Mouse (Mus musculus) lung, postnatal 0 days (tissue): ENCODE measurements at regions not wholly inside any gene's neighbourhood (a gene's known extent, or its start where the extent isn't known, plus 50 kb on each side); places are given as distances from the start of the nearest gene placed in this dataset.

Source experiments
- ATAC-seq: fragments of 200-750 bp; cut with Nextera tagmentation; 2 replicates; pipeline ENCODE4 v1.8.0; 2017; ENCODE audit warnings: moderate library complexity
- DNase-seq: peaks from one replicate; pipeline ENCODE4 v3.0.0-alpha.2; 2016; ENCODE audit warnings: low spot score
- H3K27ac ChIP-seq: fragments of 300-500 bp; sonication (generic); 2 replicates; pipeline ENCODE4 v1.5.1; 2014; ENCODE audit warnings: antibody characterized with exemption, mild to moderate bottlenecking, low read length, mixed read lengths
- H3K27me3 ChIP-seq: fragments of 300-500 bp; sonication (generic); replicated peaks from 2 replicates; pipeline ENCODE4 v1.6.1; 2014; ENCODE audit warnings: low read length, mixed read lengths; ENCODE audit not compliant: insufficient read depth
- H3K36me3 ChIP-seq: fragments of 300-500 bp; sonication (generic); 2 replicates; pipeline ENCODE4 v1.6.1; 2014; ENCODE audit warnings: low read length, mixed read lengths; ENCODE audit not compliant: insufficient read depth
- H3K4me1 ChIP-seq: fragments of 300-500 bp; sonication (generic); 2 replicates; pipeline ENCODE4 v1.6.1; 2014; ENCODE audit warnings: antibody characterized with exemption, low read depth, low read length, mixed read lengths; ENCODE audit not compliant: insufficient read depth
- H3K4me2 ChIP-seq: fragments of 300-500 bp; sonication (generic); replicated peaks from 2 replicates; pipeline ENCODE4 v1.6.1; 2014; ENCODE audit warnings: low read depth, mild to moderate bottlenecking, low read length, moderate library complexity, mixed read lengths
- H3K4me3 ChIP-seq: fragments of 300-500 bp; sonication (generic); 2 replicates; pipeline ENCODE4 v1.5.1; 2014; ENCODE audit warnings: low read depth, low read length
- H3K9ac ChIP-seq: fragments of 300-500 bp; sonication (generic); replicated peaks from 2 replicates; pipeline ENCODE4 v1.6.1; 2014; ENCODE audit warnings: low read depth, mild to moderate bottlenecking
- H3K9me3 ChIP-seq: fragments of 300-500 bp; sonication (generic); 2 replicates; pipeline ENCODE4 v1.6.1; 2016; ENCODE audit warnings: low read length, mixed read lengths
- CTCF ChIP-seq: IDR thresholded peaks from 2 replicates; pipeline ENCODE4 v1.5.1; 2016; ENCODE audit warnings: antibody characterized with exemption, mild to moderate bottlenecking
- EP300 ChIP-seq: IDR thresholded peaks from 2 replicates; pipeline ENCODE4 v1.6.1; 2016; ENCODE audit warnings: antibody characterized with exemption, mild to moderate bottlenecking, control low read depth
- WGBS: fragments of 180-500 bp; shearing (Covaris S2); extraction: QIAGEN DNeasy Blood & Tissue Kit; methylation state at CpG from one replicate; pipeline ENCODE4 v1.1.7; 2014; 5-methylcytosine and 5-hydroxymethylcytosine counted together

DNA sequence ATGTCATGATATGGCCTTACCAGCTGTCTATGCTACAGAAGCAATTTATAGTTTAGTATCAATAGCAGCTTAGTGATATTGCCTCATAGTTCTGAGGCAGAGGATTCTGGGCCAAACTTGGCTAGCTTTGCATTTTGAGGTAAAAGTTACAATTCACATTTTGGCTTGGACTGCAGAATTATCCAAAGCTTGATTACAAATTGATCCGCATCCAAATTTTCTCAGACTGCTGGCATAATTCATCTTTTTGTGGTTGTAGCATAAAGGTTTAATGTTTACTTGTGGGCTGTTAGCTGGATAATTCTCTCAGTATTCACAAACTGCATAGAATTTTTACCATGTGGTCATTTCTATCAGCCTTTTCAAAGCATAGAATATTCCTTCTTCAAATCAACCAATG lies 589.9 kb upstream of the Pdcd1 start:
- TF ChIP-seq EP300 (no peak), CTCF (no peak)
- DNase-seq (no peak), ATAC-seq (no peak)
- Histone ChIP-seq H3K27me3 (no peaks in the 10 kb centered on the region), H3K4me2 (no peak overlapping the region), H3K36me3 (no peaks in the 10 kb centered on the region), H3K4me1 (no peaks in the 10 kb centered on the region), H3K9ac (no peak overlapping the region), H3K27ac (no peak overlapping the region), H3K4me3 (no peak overlapping the region), H3K9me3 (no peaks in the 10 kb centered on the region)
- WGBS: 71% methylated on average over 1 of the region's 1 CpGs

DNA sequence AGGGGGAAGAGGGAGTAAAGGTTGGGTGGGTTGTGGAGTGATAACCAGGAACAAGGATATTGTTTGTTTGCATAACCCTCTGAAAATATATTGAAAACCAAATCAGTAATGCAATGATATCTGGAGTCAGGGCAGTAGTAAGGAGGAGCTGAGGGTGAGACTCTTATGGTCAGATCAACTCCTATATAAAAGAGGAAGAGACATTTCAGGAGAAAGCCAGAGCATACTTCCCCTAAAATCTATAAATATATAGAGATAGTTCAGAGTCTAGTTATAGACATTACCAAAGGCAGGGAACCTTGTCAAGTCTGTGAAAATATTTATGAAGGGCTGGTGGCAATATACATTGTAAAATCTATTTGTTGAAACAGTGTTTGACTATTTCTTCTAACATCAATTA lies 605.9 kb upstream of the Pdcd1 start:
- H3K27me3 ChIP-seq: no peaks in the 10 kb centered on the region
- no peak for TF ChIP-seq EP300
- no peak for TF ChIP-seq CTCF
- H3K4me3 ChIP-seq: no peak overlapping the region
- no peak overlapping the region for H3K4me2 ChIP-seq
- H3K4me1 ChIP-seq: no peaks in the 10 kb centered on the region
- no peak overlapping the region for H3K27ac ChIP-seq
- H3K9me3 ChIP-seq: no peaks in the 10 kb centered on the region
- no peak for DNase-seq
- H3K9ac ChIP-seq: no peak overlapping the region
- no peak for ATAC-seq
- H3K36me3 ChIP-seq: no peaks in the 10 kb centered on the region

DNA sequence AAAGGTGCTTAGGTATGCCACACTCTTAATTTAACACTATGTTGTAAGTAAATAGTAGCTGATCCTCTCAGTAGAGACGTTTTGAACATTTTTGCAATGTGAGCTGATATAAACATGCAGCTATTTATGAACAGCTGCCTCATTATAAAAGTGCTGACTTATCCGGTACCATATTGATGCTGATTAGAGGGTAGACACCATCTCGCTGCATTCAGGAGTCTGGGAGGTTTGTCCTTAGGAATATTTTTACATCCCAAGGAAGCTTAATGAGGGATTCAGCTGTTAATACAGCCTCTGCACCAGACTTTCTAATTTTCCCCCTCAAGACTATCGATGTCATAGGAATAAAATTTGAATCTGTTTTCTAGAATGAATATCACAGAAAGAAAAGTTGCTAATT lies 619.3 kb upstream of the Pdcd1 start:
- Histone ChIP-seq H3K9ac (no peak overlapping the region), H3K4me2 (no peak overlapping the region), H3K36me3 (no peaks in the 10 kb centered on the region), H3K4me3 (no peak overlapping the region), H3K9me3 (no peaks in the 10 kb centered on the region), H3K27ac (no peak overlapping the region), H3K4me1 (no peaks in the 10 kb centered on the region), H3K27me3 (no peaks in the 10 kb centered on the region)
- no peak for ATAC-seq
- DNase-seq: no peak
- 59% methylated on average over 4 of the region's 4 CpGs for WGBS
- TF ChIP-seq EP300 (no peak), CTCF (no peak)

DNA sequence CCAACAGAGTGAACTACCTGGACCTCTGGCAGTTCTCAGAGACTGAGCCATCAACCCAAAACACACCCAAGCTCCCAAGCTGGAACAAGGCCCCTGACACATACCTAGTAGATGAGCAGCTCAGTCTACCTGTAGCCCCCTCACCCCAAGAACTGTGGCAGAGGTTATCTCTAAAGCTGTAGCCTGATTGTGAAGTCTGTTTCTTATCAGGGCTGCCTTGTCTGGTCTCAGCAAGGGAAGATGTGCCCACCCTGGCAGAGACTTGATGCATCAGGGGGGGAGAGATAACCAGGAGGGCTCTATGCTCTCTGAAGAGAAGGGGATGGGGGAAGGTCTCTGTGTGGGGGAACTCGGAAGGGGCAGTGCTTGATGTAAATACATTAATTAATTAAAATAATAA lies 612.9 kb upstream of the Fam174a start:
- no peaks in the 10 kb centered on the region for H3K27me3 ChIP-seq
- no peak overlapping the region for H3K9ac ChIP-seq
- DNase-seq (no peak), ATAC-seq (no peak)
- 55% methylated on average over 1 of the region's 1 CpGs for WGBS
- no peak overlapping the region for H3K27ac ChIP-seq
- TF ChIP-seq EP300 (no peak), CTCF (no peak)
- H3K4me3 ChIP-seq: no peak overlapping the region
- no peaks in the 10 kb centered on the region for H3K36me3 ChIP-seq
- H3K4me1 ChIP-seq: no peaks in the 10 kb centered on the region
- H3K4me2 ChIP-seq: no peak overlapping the region
- H3K9me3 ChIP-seq: no peaks in the 10 kb centered on the region

DNA sequence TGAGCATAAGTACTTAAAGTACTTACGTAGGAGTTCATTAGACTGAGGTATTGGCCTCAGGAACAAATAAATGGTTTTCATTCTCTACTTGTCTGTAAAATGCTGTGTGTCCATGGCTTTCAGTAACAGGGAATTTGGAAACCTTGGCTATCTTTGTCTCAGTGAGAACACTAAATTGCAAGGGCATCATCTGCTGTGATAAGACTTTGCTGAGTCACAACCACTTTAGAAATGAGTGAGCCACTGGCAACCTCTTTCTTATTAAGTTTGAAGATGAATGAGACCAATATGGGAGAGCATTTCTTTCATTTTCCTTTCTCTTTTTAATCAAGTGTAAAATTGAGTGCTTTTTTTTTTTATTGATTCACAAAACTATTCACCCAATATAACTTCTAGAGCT lies 611.7 kb upstream of the Fam174a start:
- no peaks in the 10 kb centered on the region for H3K4me1 ChIP-seq
- H3K27me3 ChIP-seq: no peaks in the 10 kb centered on the region
- TF ChIP-seq CTCF: no peak
- TF ChIP-seq EP300: no peak
- no peak overlapping the region for H3K9ac ChIP-seq
- WGBS: 76% methylated on average over 1 of the region's 1 CpGs
- ATAC-seq: no peak
- DNase-seq: no peak
- H3K4me3 ChIP-seq: no peak overlapping the region
- H3K9me3 ChIP-seq: no peaks in the 10 kb centered on the region
- no peak overlapping the region for H3K4me2 ChIP-seq
- no peak overlapping the region for H3K27ac ChIP-seq
- no peaks in the 10 kb centered on the region for H3K36me3 ChIP-seq

DNA sequence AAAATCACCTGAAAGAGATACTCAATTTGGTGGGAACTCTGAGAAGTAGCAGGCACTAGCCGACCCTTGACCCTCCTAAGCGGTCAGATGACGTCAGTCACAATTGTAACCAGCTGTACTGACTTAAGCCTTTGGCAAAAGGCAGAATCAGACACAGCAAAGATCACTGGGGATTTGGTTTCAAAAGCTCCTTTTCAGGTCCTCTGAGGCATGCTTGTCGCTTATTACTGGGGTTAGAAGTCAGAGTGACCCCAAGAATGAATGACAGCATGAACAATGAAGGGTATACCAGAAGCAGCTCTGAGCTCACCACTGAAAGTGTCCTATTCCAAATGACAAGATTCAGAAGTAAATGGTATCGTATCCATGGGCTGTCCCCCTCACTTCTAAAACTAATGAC lies 600.6 kb upstream of the Fam174a start:
- no peak for ATAC-seq

DNA sequence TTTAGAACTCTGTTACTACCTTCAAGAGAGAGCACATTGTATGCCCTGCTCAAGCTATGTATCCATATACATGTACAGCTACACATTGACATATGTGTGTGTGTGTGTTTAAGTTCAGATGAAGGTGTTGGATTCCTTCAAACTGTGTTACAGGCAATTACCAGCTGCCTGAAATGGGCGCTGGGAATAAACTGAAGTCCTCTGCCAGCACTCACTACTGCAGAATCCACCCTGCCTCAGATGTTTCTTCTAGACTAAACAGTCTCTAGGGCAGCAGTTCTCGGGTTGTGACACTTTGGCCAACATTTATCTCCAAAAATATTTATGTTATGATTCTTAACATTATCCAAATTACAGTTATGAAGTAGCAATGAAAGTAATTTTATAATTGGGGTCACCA lies 595.7 kb upstream of the Fam174a start:
- Histone ChIP-seq H3K9ac (no peak overlapping the region), H3K4me3 (no peak overlapping the region), H3K9me3 (no peaks in the 10 kb centered on the region), H3K4me2 (no peak overlapping the region), H3K27me3 (no peaks in the 10 kb centered on the region), H3K4me1 (no peaks in the 10 kb centered on the region), H3K27ac (no peak overlapping the region), H3K36me3 (no peaks in the 10 kb centered on the region)
- ATAC-seq (no peak), DNase-seq (no peak)
- TF ChIP-seq EP300 (no peak), CTCF (no peak)
- 40% methylated on average over 2 of the region's 2 CpGs for WGBS

More for the DNA sequence above, 600.6 kb upstream of the Fam174a start:
- Histone ChIP-seq H3K9me3 (no peaks in the 10 kb centered on the region), H3K4me2 (no peak overlapping the region), H3K4me1 (no peaks in the 10 kb centered on the region), H3K36me3 (no peaks in the 10 kb centered on the region), H3K27me3 (no peaks in the 10 kb centered on the region), H3K4me3 (no peak overlapping the region), H3K27ac (no peak overlapping the region), H3K9ac (no peak overlapping the region)
- no peak for TF ChIP-seq CTCF
- no peak for TF ChIP-seq EP300
- 70% methylated on average over 5 of the region's 5 CpGs for WGBS
- no peak for DNase-seq
